Mouse (Mus musculus) stomach, postnatal 0 days (tissue): ENCODE data around the gene Gkn2. TPM values are rescaled to one million over a fixed set of nuclear protein-coding genes. Genes with fewer than 3 reads are reported as not detected.

Experiments used
- ATAC-seq: fragments of 200-750 bp; cut with Nextera tagmentation; 2 replicates; pipeline ENCODE4 v1.8.0; 2017; ENCODE audit not compliant: low FRiP score, low TSS enrichment
- DNase-seq: peaks from one replicate; pipeline ENCODE4 v3.0.0-alpha.2; 2016; ENCODE audit warnings: low spot score
- H3K27ac ChIP-seq: fragments of 300-500 bp; sonication (generic); replicated peaks from 2 replicates; pipeline ENCODE4 v1.5.1; 2014; ENCODE audit warnings: mild to moderate bottlenecking, control low read depth
- H3K27me3 ChIP-seq: fragments of 300-500 bp; sonication (generic); 2 replicates; pipeline ENCODE4 v1.6.1; 2014; ENCODE audit warnings: low read length; ENCODE audit not compliant: control insufficient read depth, insufficient read depth
- H3K36me3 ChIP-seq: fragments of 300-500 bp; sonication (generic); 2 replicates; pipeline ENCODE4 v1.6.1; 2014; ENCODE audit warnings: low read length, mixed read lengths; ENCODE audit not compliant: control insufficient read depth, insufficient read depth
- H3K4me1 ChIP-seq: fragments of 300-500 bp; sonication (generic); replicated peaks from 2 replicates; pipeline ENCODE4 v1.6.1; 2014; ENCODE audit warnings: antibody characterized with exemption; ENCODE audit not compliant: control insufficient read depth, insufficient read depth
- H3K4me2 ChIP-seq: fragments of 300-500 bp; sonication (generic); replicated peaks from 2 replicates; pipeline ENCODE4 v1.6.1; 2014; ENCODE audit warnings: low read depth, mild to moderate bottlenecking, control low read depth, moderate library complexity
- H3K4me3 ChIP-seq: fragments of 300-500 bp; sonication (generic); 2 replicates; pipeline ENCODE4 v1.5.1; 2014; ENCODE audit warnings: low read depth, low read length, control low read depth
- H3K9ac ChIP-seq: fragments of 300-500 bp; sonication (generic); 2 replicates; pipeline ENCODE4 v1.6.1; 2014; ENCODE audit warnings: mild to moderate bottlenecking, low read length, control low read depth, mixed read lengths
- H3K9me3 ChIP-seq: fragments of 300-500 bp; sonication (generic); 2 replicates; pipeline ENCODE4 v1.6.1; 2016; ENCODE audit warnings: low read length; ENCODE audit not compliant: control insufficient read depth
- CTCF ChIP-seq: IDR thresholded peaks from 2 replicates; pipeline ENCODE4 v1.5.1; 2016; ENCODE audit warnings: antibody characterized with exemption, low read depth, mild to moderate bottlenecking, moderate library complexity
- EP300 ChIP-seq: optimal IDR thresholded peaks from 2 replicates; pipeline ENCODE3; 2016; ENCODE audit warnings: antibody characterized with exemption
- WGBS: fragments of 180-500 bp; shearing (Covaris S2); extraction: QIAGEN DNeasy Blood & Tissue Kit; methylation state at CpG from one replicate; pipeline ENCODE4 v1.1.7; 2014; 5-methylcytosine and 5-hydroxymethylcytosine counted together
- polyA plus RNA-seq: library from polyadenylated mRNA; unstranded; fragments of >200 nt; fragmentation: Nextera tagmentation; extraction: Ambion mirVana; gene quantifications from 2 replicates; pipeline ENCODE4 v1.2.1, GENCODE M21; 2015

Gkn2 gene
- polyA plus RNA-seq, 1 experiment from 2014 or later: 6,292 TPM

- WGBS: 54% methylated on average over 7 of the region's 7 CpGs
- Histone ChIP-seq H3K27ac (no peak overlapping the region), H3K9me3 (no peaks in the 10 kb centered on the region), H3K4me2 (no peak overlapping the region), H3K27me3 (no peaks in the 10 kb centered on the region), H3K9ac (no peak overlapping the region), H3K36me3 (no peaks in the 10 kb centered on the region), H3K4me1 (no peaks in the 10 kb centered on the region), H3K4me3 (no peak overlapping the region)
- no peak for ATAC-seq
- TF ChIP-seq EP300 (no peak), CTCF (no peak)
- no peak for DNase-seq
Observed at GRCm38 (mm10) chr6:87422304-87422703, 49.1 kb downstream of the Gkn2 start.

DNA sequence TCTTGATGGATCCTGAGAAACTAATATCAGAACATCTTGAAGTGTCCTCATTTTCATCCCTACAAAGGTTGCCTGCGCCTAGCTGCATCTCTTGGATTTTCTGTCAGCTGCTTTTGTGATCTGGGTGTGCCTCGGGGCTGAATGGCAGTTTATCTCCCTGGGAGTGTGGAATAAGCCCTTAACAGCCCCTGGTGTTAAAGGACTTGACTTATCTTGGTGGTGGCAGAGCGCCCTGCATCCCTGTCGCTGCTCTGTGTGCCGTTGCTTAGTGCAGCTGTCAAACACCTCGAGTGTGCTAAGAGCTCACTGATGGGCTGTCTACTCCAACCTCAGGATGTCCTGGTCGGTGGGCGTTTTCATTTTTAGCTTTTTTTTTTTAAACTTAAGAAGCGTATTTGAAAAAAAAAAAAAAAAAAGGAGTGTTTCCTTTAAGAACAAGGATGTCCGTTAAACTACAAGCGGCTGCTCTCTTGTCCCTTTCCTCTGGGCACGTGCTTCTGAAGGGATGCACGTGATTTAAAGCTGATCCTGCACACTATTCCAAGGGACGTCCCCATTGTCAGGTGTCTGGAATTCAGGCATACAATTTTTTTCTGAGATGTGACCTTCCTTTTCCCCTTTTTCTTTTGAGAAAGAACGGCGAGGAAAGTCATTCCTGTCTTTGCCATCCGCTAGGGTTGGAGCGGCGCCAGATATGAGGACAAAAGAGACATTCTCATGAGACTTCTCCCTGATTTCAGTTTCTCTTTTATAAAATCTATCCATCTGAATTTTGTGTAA lies 51.1 kb downstream of the Gkn2 start:
- WGBS: 60% methylated on average over 19 of the region's 19 CpGs

DNA sequence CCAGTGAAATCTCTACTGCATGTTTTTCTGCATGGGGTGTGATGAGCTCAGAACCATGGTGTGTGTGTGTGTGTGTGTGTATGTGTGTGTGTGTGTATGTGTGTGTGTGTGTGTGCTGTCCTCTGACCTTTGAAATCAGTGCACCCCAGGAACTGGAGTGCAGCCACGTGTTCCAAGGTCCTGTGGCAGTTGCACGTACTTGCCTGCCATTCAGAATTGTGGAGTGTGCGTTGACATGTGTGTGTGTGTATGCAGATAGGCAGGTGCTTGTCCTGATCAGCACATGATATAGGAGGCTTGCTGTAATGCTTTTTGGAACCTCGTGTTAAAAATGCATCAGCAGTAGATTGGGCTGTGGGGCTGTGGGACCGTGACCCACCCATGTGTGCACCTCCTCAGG lies 53.8 kb downstream of the Gkn2 start:
- ATAC-seq (no peak), DNase-seq (no peak)
- TF ChIP-seq CTCF (no peak), EP300 (no peak)
- no peaks in the 10 kb centered on the region for H3K27me3 ChIP-seq
- H3K27ac ChIP-seq: no peak overlapping the region
- H3K4me1 ChIP-seq: no peaks in the 10 kb centered on the region
- H3K9ac ChIP-seq: no peak overlapping the region
- no peak overlapping the region for H3K4me3 ChIP-seq
- H3K36me3 ChIP-seq: no peaks in the 10 kb centered on the region
- no peaks in the 10 kb centered on the region for H3K9me3 ChIP-seq
- H3K4me2 ChIP-seq: no peak overlapping the region
- 83% methylated on average over 5 of the region's 5 CpGs for WGBS

More for the DNA sequence above, 51.1 kb downstream of the Gkn2 start:
- Histone ChIP-seq H3K27ac (no peak overlapping the region), H3K4me3 (no peak overlapping the region), H3K9me3 (no peaks in the 10 kb centered on the region), H3K36me3 (no peaks in the 10 kb centered on the region), H3K4me1 (no peaks in the 10 kb centered on the region), H3K4me2 (no peak overlapping the region), H3K9ac (no peak overlapping the region), H3K27me3 (no peaks in the 10 kb centered on the region)
- DNase-seq (no peak), ATAC-seq (no peak)
- no peak for TF ChIP-seq CTCF

GRCm38 (mm10) chr6:87427616-87428015 lies 54.5 kb downstream of the Gkn2 start:
- Histone ChIP-seq H3K9ac (no peak overlapping the region), H3K27ac (no peak overlapping the region), H3K4me2 (no peak overlapping the region), H3K36me3 (no peaks in the 10 kb centered on the region), H3K27me3 (no peaks in the 10 kb centered on the region), H3K9me3 (no peaks in the 10 kb centered on the region), H3K4me3 (no peak overlapping the region), H3K4me1 (no peaks in the 10 kb centered on the region)
- ATAC-seq (no peak), DNase-seq (no peak)
- 85% methylated on average over 8 of the region's 8 CpGs for WGBS
- TF ChIP-seq CTCF (no peak), EP300 (no peak)

DNA sequence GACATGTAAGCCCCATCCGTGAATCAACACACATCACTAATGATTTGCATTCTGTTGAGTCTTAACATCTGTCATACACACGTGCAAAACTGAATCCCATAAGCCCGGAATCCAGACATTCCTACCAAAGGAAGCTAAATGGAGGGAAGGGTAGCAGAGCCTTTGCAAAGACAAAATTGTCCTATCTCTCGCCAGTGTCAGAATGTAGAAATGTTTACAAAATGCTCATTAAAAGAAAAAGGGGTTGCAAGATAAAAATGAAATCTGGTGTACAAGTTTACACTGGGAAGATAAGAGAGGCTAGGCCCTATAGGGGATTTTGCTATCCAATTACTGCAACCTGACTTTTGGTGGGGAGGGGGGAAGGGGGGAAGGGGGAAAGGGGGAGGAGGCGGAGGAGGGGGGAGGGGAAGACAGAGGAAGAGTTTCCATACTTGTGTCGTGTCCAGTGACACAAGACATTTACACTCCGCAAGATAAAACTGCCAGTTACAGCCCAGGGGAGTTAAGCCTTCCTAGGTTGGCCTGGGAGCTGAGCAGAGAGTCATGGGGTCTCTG lies 55.4 kb downstream of the Gkn2 start, which contains the start of gene Bmp10:
Gene Bmp10, plus strand, starts transcription at position 508 of the 558 bp plus-strand sequence.
- no peak within 1 kb of the TSS for H3K4me3 ChIP-seq
- TF ChIP-seq EP300 (no peak), CTCF (no peak)
- WGBS: 54% methylated on average over 7 of the region's 7 CpGs
- no peaks in the 10 kb centered on the region for H3K9me3 ChIP-seq
- no peaks in the 10 kb centered on the region for H3K36me3 ChIP-seq
- H3K4me1 ChIP-seq: no peaks in the 10 kb centered on the region
- no peak within 1 kb of the TSS for H3K4me2 ChIP-seq
- ATAC-seq (no peak), DNase-seq (no peak)
- H3K9ac ChIP-seq: no peak within 1 kb of the TSS
- H3K27ac ChIP-seq: no peak within 1 kb of the TSS
- H3K27me3 ChIP-seq: no peaks in the 10 kb centered on the region

Other genes with a start within 250 kb of the Gkn2 start
- gene Antxr1, start 37.5 kb upstream of the Gkn2 start, polyA plus RNA-seq: 5.9 and 6.9 TPM in 2 replicates
- gene Gkn1, start 22.4 kb upstream of the Gkn2 start, polyA plus RNA-seq: 3,206 and 3,289 TPM in 2 replicates
- gene Gkn3, start 15.6 kb downstream of the Gkn2 start, polyA plus RNA-seq: 73.4 and 107 TPM in 2 replicates
- not detected in 2 replicates for gene Bmp10, start 55.6 kb downstream of the Gkn2 start, polyA plus RNA-seq
- 3.6 and 3.7 TPM in 2 replicates for gene Arhgap25, start 159.9 kb downstream of the Gkn2 start, polyA plus RNA-seq
- 0.92 and 1.1 TPM in 2 replicates for gene Prokr1, start 217.4 kb downstream of the Gkn2 start, polyA plus RNA-seq